ENCODE assay signal across 9 mouse cellular contexts in genomic region chr6:115006948-115007347, GRCm38 (mm10). TPM values are rescaled to one million over a fixed set of nuclear protein-coding genes. Genes with fewer than 3 reads are reported as not detected.
DNase-seq lines count a peak whose midpoint lies in the region; ATAC-seq lines count a peak whose summit lies in the region.
"Had no signal": no experiment of that assay in that cellular context is flagged by ENCODE, and none has a peak within 500 bp of the region (broad histone marks: within the 10 kb centered on the region; RNA-seq: fewer than 3 reads in every experiment).

No protein-coding gene starts in this region.

- H3K4me2 ChIP-seq in liver, embryonic 11.5 days, result no peak overlapping the region

- H3K9ac ChIP-seq in liver, embryonic 11.5 days (ENCODE audit: low read depth, low read length), result no peak overlapping the region

- peaks cover 4% of the 10 kb centered on the region for H3K4me1 ChIP-seq in liver, embryonic 11.5 days (replicated peaks; ENCODE audit: control insufficient read depth, insufficient read depth, low read length)

- H3K9me3 ChIP-seq in liver, embryonic 11.5 days (ENCODE audit: control insufficient read depth, low read length), result no peaks in the 10 kb centered on the region

- H3K27me3 ChIP-seq in liver, embryonic 11.5 days (replicated peaks; ENCODE audit: control insufficient read depth, insufficient read depth, low read length), result no peaks in the 10 kb centered on the region

- no peak for ATAC-seq in liver, embryonic 11.5 days (replicated peaks; ENCODE audit: low FRiP score)

- H3K36me3 ChIP-seq in liver, embryonic 11.5 days (ENCODE audit: control insufficient read depth, insufficient read depth, low read length), result peaks cover 9% of the 10 kb centered on the region; the same call in 1 of the 2 replicates

- H3K4me3 ChIP-seq in liver, embryonic 11.5 days (ENCODE audit: low read depth, low read length), result no peak overlapping the region

- 49% methylated on average over 6 of the region's 6 CpGs for WGBS in liver, embryonic 11.5 days

- DNase-seq in adrenal gland, adult 2 months, result peak; percentile 21
- DNase-seq in adrenal gland, postnatal 25 days, result no peak
- DNase-seq in NIH3T3 (ENCODE audit: low read depth), result peak; percentile 61
- peak; percentile 65 to 72 for DNase-seq in heart, adult 9 months (ENCODE audit: low spot score in 2 of 2)
- peak; percentile 36 for DNase-seq in liver, embryonic 11.5 days (ENCODE audit: low spot score)
- no peak for DNase-seq in right cerebral cortex, postnatal 36 days (ENCODE audit: low spot score in 2 of 2)
- no peak for DNase-seq in adrenal gland, postnatal 36 days
- DNase-seq in layer of hippocampus, adult 9-11 months, result no peak
- DNase-seq: kidney, adult 11 months had no signal

- H3K27ac ChIP-seq in liver, embryonic 11.5 days (ENCODE audit: low read depth, low read length), result no peak overlapping the region

RNA-seq across cellular contexts. Expression of gene Tamm41, which starts 30.7 kb away (rescaled TPM):
- total RNA-seq in adrenal gland, adult 2 months (2021), result 10 to 100 TPM; 14.2 to 15.0 TPM
- 28.8 and 32.0 TPM in 2 replicates for polyA plus RNA-seq in adrenal gland, adult 2 months (2012; rRNA removed)
- total RNA-seq in adrenal gland, postnatal 25 days (2021), result 14.3 and 19.9 TPM in 2 replicates
- 70.3 and 73.4 TPM in 2 replicates for polyA plus RNA-seq in liver, embryonic 11.5 days (2014; fragmentation: Nextera tagmentation; extraction: Ambion mirVana)
- 10 to 100 TPM; 12.3 to 19.5 TPM for total RNA-seq in adrenal gland, postnatal 36 days (2021)

RNA-seq across cellular contexts. Expression of gene Vgll4, which starts 37.2 kb away (rescaled TPM):
- total RNA-seq in adrenal gland, adult 2 months (2021), result 10 to 100 TPM; 57.5 to 76.3 TPM
- 55.2 and 60.2 TPM in 2 replicates for polyA plus RNA-seq in adrenal gland, adult 2 months (2012; rRNA removed)
- total RNA-seq in adrenal gland, postnatal 25 days (2021), result 47.0 and 56.4 TPM in 2 replicates
- 34.3 and 37.8 TPM in 2 replicates for polyA plus RNA-seq in liver, embryonic 11.5 days (2014; fragmentation: Nextera tagmentation; extraction: Ambion mirVana)
- 10 to 100 TPM; 54.7 to 57.4 TPM for total RNA-seq in adrenal gland, postnatal 36 days (2021)

Comparison
In these comparisons a context has a peak if more than half of its experiments do, and no peak if none do; other contexts are left out.
1. DNase-seq: peak in adrenal gland, adult 2 months (single experiment), NIH3T3 (single experiment), heart, adult 9 months (2 of 2) and liver, embryonic 11.5 days (single experiment); none in adrenal gland, postnatal 25 days (single experiment), right cerebral cortex, postnatal 36 days (0 of 2), adrenal gland, postnatal 36 days (0 of 2) and layer of hippocampus, adult 9-11 months (single experiment).